Mouse (Mus musculus) forebrain, embryonic 12.5 days (tissue): ENCODE measurements around the gene Ntn5. TPM values are rescaled to one million over a fixed set of nuclear protein-coding genes. Genes with fewer than 3 reads are reported as not detected.

Source experiments
- ATAC-seq: fragments of 200-750 bp; cut with Nextera tagmentation; 2 replicates; pipeline ENCODE4 v1.8.0; 2017; ENCODE audit warnings: moderate TSS enrichment; ENCODE audit not compliant: low FRiP score
- H3K27ac ChIP-seq: fragments of 300-500 bp; sonication (generic); 2 replicates; pipeline ENCODE4 v1.5.1; 2016; ENCODE audit warnings: mild to moderate bottlenecking
- H3K27me3 ChIP-seq: fragments of 300-500 bp; sonication (generic); 2 replicates; pipeline ENCODE4 v1.6.1; 2016; ENCODE audit warnings: mild to moderate bottlenecking
- H3K36me3 ChIP-seq: fragments of 300-500 bp; sonication (generic); replicated peaks from 2 replicates; pipeline ENCODE4 v1.6.1; 2016; ENCODE audit warnings: mild to moderate bottlenecking
- H3K4me1 ChIP-seq: fragments of 300-500 bp; sonication (generic); 2 replicates; pipeline ENCODE4 v1.6.1; 2016
- H3K4me2 ChIP-seq: fragments of 300-500 bp; sonication (generic); 2 replicates; pipeline ENCODE4 v1.6.1; 2016; ENCODE audit warnings: mild to moderate bottlenecking, moderate library complexity
- H3K4me3 ChIP-seq: fragments of 300-500 bp; sonication (generic); replicated peaks from 2 replicates; pipeline ENCODE4 v1.5.1; 2016; ENCODE audit warnings: mild to moderate bottlenecking
- H3K9ac ChIP-seq: fragments of 300-500 bp; sonication (generic); 2 replicates; pipeline ENCODE4 v1.6.1; 2016; ENCODE audit warnings: mild to moderate bottlenecking
- H3K9me3 ChIP-seq: fragments of 300-500 bp; sonication (generic); 2 replicates; pipeline ENCODE4 v1.6.1; 2016
- WGBS: fragments of 180-500 bp; shearing (Covaris S2); methylation state at CpG from one replicate; pipeline ENCODE4 v1.1.7; 2016; 5-methylcytosine and 5-hydroxymethylcytosine counted together
- polyA plus RNA-seq: library from polyadenylated mRNA; unstranded; fragments of >200 nt; fragmentation: Nextera tagmentation; extraction: Ambion mirVana; gene quantifications from 2 replicates; pipeline ENCODE4 v1.2.1, GENCODE M21; 2016

The Ntn5 gene
- polyA plus RNA-seq, 1 experiment from 2014 or later = 0.23 TPM

DNA sequence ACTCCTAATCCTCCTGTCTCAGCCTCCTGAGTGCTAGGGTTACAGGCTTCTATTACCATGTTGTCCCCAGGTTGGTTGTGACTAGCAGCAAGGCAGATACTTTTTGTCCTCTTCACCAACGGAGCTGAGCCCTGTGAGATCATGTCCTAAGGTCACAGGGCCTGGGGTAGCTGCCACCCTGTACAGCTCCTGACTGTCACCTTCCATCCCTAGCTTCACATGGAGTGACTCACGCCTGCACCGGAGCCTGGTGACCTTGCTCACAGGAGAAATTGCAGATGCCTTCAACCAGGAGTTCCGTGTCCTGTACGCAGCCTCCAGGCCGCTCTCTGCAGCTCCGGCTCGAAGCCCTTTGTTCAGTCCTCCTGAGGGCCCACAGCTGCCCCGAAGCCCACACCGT is 42.6 kb downstream of the Ntn5 start:
- WGBS = 94% methylated on average over 10 of the region's 10 CpGs
- peaks cover 74% of the 10 kb centered on the region for H3K36me3 ChIP-seq
- no peak overlapping the region for H3K27ac ChIP-seq
- peaks cover 9% of the 10 kb centered on the region for H3K4me1 ChIP-seq
- no peak for ATAC-seq
- no peak overlapping the region for H3K4me2 ChIP-seq
- no peaks in the 10 kb centered on the region for H3K27me3 ChIP-seq
- H3K9ac ChIP-seq = no peak overlapping the region
- H3K9me3 ChIP-seq = no peaks in the 10 kb centered on the region
- H3K4me3 ChIP-seq = no peak overlapping the region

DNA sequence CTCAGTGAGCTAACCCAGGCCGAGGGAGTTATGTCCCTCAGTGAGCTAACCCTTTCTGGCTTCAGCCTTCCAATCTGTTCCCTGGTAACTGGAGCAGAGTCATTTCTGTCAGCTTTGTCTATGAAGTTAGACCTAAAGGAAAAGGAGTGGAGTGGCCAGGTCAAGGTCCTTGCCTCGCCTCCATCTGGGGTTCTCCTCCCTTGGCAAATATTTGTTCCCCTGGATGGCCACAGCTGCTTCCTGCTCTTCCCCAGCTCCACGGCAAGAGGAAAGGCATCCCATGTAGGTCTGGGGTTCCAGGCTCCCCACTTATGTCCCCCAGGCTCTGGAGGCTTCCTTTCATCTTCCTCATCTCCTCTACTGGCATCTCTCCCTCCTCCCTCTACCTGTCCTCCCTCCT is 43.8 kb downstream of the Ntn5 start:
- Histone ChIP-seq H3K4me1 (peaks cover 9% of the 10 kb centered on the region), H3K4me3 (no peak overlapping the region), H3K27ac (no peak overlapping the region), H3K27me3 (no peaks in the 10 kb centered on the region), H3K4me2 (no peak overlapping the region), H3K9me3 (no peaks in the 10 kb centered on the region), H3K36me3 (peaks cover 62% of the 10 kb centered on the region), H3K9ac (no peak overlapping the region)
- WGBS = 88% methylated on average over 3 of the region's 3 CpGs
- ATAC-seq = no peak

DNA sequence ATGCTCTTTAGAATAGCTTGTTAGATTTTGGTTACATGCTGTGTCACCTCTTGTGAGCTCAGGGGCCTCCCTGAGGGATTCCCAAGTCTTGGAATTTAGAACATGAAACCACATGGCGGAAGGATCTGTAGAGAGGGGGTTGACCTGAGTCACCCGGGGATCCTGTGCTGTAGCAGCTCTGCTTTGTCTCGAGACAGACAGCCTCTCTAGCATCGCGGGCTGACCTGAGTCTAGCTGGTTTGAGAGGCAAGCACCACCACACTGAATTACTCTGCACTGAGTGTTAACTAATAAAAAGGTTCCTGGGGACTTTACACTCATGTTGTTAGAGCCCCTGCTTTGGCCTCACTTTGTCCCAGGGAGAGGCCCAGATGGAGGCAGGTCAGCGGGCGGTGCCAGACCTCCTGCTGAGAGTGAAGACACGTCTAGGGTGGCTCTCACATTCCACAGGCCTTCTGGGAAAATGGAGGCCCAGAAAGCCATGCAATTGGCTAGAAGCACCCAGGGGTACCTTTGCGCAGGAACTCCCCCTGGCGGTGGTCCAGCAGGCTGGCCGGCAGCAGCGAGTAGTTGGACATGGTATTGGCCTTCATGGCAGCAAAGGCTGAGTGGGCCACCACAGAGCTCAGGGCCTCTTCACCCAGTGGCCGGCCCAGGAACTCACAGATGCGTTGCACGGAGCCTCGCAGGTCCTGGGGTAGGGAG is 47.1 kb downstream of the Ntn5 start:
- Histone ChIP-seq H3K4me1 (peaks cover 9% of the 10 kb centered on the region), H3K9ac (no peak overlapping the region), H3K27ac (0 out of 2 replicates have a peak overlapping the region, but pooled peaks have one; percentile 15), H3K27me3 (no peaks in the 10 kb centered on the region), H3K4me2 (no peak overlapping the region), H3K4me3 (no peak overlapping the region), H3K9me3 (no peaks in the 10 kb centered on the region), H3K36me3 (peaks cover 29% of the 10 kb centered on the region)
- 20% methylated on average over 16 of the region's 16 CpGs for WGBS
- peak; percentile 46; the same call in 1 of the 2 replicates for ATAC-seq

DNA sequence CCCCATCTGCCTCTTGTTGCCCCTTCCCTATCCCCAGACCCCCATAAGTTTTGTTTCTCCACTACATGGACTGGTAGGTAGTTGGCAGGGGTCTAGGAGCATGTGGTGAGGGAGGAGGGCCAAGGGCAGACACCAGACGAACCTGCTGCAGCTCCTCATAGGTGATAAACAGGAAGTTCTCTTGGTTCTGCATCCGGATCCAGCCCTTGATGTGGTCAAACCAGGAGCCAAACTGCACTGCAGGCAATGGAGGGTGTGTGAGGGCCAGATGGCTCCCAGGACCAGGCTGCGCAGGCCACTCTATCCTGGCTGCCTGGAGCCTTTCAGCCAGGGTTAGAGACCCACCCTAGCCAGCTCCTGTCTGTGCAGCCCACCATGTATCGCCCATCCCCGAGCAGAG is 49.7 kb downstream of the Ntn5 start:
- Histone ChIP-seq H3K4me2 (no peak overlapping the region), H3K36me3 (peaks cover 10% of the 10 kb centered on the region; the same call in 1 of the 2 replicates), H3K4me1 (peaks cover 9% of the 10 kb centered on the region), H3K9ac (no peak overlapping the region), H3K4me3 (no peak overlapping the region), H3K27me3 (no peaks in the 10 kb centered on the region), H3K27ac (no peak overlapping the region), H3K9me3 (no peaks in the 10 kb centered on the region)
- 93% methylated on average over 5 of the region's 5 CpGs for WGBS
- ATAC-seq = no peak

DNA sequence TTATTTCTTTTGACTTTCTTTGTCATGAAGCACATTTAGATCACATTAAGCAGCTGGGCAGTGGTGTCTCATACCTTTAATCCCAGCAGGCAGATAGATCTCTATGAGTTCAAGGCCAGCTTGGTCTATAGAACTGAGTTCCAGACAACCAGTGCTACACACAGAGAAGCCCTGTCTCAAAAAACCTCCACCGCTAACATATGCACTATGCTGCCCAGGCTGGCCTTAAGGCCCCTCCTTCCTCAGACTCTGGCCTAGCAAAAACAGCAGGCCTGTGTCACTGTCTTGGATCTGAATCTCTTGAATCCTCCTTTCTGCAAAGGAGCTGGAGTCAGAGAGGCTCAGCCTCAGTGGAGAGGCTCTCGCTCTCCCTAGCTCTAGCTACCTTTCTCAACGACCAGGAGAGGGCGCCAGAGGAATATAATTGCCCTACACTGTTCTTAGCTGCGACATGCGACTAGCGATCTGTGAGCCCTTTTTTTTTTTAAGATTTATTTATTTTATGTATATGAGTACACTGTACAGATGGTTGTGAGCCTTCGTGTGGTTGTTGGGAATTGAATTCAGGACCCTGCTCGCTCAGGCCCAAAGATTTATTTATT is 55.4 kb downstream of the Ntn5 start:
- Histone ChIP-seq H3K27me3 (peaks cover 18% of the 10 kb centered on the region), H3K27ac (no peak overlapping the region), H3K4me2 (no peak overlapping the region), H3K9me3 (no peaks in the 10 kb centered on the region), H3K4me1 (no peaks in the 10 kb centered on the region), H3K4me3 (no peak overlapping the region), H3K9ac (no peak overlapping the region), H3K36me3 (no peaks in the 10 kb centered on the region)
- peak; percentile 77; the same call in 1 of the 2 replicates for ATAC-seq
- WGBS = 8% methylated on average over 9 of the region's 9 CpGs

DNA sequence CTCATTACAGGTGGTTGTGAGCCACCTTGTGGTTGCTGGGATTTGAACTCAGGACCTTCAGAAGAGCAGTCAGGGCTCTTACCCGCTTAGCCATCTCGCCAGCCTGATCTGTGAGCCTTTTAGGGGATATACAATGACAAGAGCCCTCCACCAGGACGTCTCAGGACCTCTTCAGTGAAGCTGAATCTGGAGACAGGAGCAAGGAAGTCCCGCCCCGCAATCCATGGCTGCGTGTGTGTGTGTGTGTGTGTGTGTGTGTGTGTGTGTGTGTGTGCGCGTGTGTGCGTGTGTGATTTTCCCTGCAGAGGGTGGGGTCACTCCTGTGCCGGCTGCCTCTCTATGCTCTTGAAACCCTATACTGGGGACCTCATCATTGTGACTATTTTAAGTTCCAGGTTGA is 56.0 kb downstream of the Ntn5 start:
- Histone ChIP-seq H3K9ac (no peak overlapping the region), H3K27me3 (peaks cover 18% of the 10 kb centered on the region), H3K4me2 (no peak overlapping the region), H3K9me3 (no peaks in the 10 kb centered on the region), H3K27ac (no peak overlapping the region), H3K4me3 (no peak overlapping the region), H3K36me3 (no peaks in the 10 kb centered on the region), H3K4me1 (no peaks in the 10 kb centered on the region)
- no peak for ATAC-seq
- WGBS = 65% methylated on average over 10 of the region's 10 CpGs

DNA sequence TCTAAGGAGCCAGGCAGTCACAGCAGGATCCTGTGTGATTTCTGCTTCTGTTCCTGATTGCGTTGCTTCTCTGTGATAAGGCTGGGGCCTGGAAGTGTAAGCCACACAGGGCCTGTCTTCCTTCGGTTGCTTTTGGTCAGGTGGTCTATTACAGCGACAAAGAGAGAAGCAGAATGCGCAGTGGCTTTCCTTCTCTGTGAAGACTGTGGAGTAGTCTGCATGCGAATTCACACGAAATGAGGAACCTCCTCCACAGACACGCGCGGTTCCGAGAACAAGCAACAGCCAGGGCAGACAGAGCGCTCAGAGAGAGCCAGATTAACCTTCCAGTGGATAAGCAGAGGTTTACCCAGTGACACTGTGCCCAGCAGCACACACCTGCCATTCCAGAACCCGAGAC is 57.5 kb downstream of the Ntn5 start:
- H3K4me3 ChIP-seq = no peak overlapping the region
- ATAC-seq = no peak
- no peaks in the 10 kb centered on the region for H3K4me1 ChIP-seq
- 84% methylated on average over 12 of the region's 12 CpGs for WGBS
- no peak overlapping the region for H3K9ac ChIP-seq
- H3K27me3 ChIP-seq = peaks cover 18% of the 10 kb centered on the region
- H3K4me2 ChIP-seq = no peak overlapping the region
- H3K27ac ChIP-seq = no peak overlapping the region
- no peaks in the 10 kb centered on the region for H3K36me3 ChIP-seq
- no peaks in the 10 kb centered on the region for H3K9me3 ChIP-seq

DNA sequence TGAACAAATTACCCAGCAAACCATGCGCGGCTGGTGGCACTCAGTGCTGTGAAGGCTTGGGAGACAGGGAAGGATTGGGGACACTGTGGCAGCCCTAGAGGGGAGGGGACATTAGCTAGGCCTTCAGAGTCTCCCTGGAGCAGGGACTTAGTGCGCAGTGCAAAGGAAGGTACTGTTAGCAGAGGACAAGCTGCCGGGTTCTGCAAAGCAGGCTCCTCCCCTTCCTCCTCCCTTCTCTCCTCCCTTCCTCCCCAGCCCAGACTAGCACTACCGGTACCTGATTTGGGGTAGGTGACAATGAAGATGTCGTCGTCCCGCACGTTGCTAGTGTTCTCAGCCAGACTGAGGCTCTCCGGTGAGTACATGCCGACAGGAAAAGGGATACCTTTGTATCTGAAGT is 58.0 kb downstream of the Ntn5 start:
- WGBS = 45% methylated on average over 11 of the region's 11 CpGs
- Histone ChIP-seq H3K27ac (no peak overlapping the region), H3K9ac (no peak overlapping the region), H3K36me3 (no peaks in the 10 kb centered on the region), H3K4me3 (no peak overlapping the region), H3K4me1 (no peaks in the 10 kb centered on the region), H3K9me3 (0 out of 2 replicates have a peak, but pooled peaks cover 3% of the 10 kb centered on the region), H3K27me3 (peaks cover 18% of the 10 kb centered on the region), H3K4me2 (0 out of 2 replicates have a peak overlapping the region, but pooled peaks have one; percentile 8)
- no peak for ATAC-seq

DNA sequence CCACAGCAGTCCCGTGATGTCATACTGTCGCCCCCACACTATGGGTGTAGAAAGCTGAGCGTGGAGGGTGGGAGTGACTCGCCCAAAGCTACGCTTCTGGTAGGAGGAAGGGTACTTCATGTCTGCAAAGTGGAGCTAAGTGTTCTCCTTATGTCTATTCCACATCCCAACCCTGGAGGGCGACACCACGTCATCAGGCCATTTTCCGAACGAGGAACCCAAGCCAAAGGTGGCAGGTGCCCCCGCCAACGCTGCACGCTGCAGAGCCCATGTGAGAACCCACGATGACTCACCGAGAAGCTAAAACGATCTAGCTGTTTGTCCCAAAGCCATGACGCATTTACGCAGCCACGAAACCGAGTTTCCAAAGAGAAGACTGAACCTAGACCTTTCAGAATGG is 58.5 kb downstream of the Ntn5 start:
- WGBS = 33% methylated on average over 19 of the region's 19 CpGs
- H3K4me2 ChIP-seq = peak overlapping the region; percentile 8; the same call in 1 of the 2 replicates

More for the DNA sequence above, 58.5 kb downstream of the Ntn5 start:
- ATAC-seq = no peak
- H3K9me3 ChIP-seq = 0 out of 2 replicates have a peak, but pooled peaks cover 3% of the 10 kb centered on the region
- no peaks in the 10 kb centered on the region for H3K36me3 ChIP-seq
- H3K27me3 ChIP-seq = peaks cover 18% of the 10 kb centered on the region
- no peak overlapping the region for H3K4me3 ChIP-seq
- no peak overlapping the region for H3K9ac ChIP-seq
- H3K27ac ChIP-seq = no peak overlapping the region
- no peaks in the 10 kb centered on the region for H3K4me1 ChIP-seq

Other genes starting within 250 kb of the Ntn5 start
- gene Gys1, start 249.2 kb upstream of the Ntn5 start, polyA plus RNA-seq = 28.7 and 30.7 TPM in 2 replicates
- gene Ruvbl2, start 245.9 kb upstream of the Ntn5 start, polyA plus RNA-seq = 167 and 175 TPM in 2 replicates
- gene Ftl1, start 224.1 kb upstream of the Ntn5 start, polyA plus RNA-seq = 5,523 and 5,537 TPM in 2 replicates
- 240 and 256 TPM in 2 replicates for gene Bax, start 217.1 kb upstream of the Ntn5 start, polyA plus RNA-seq
- 0.29 and 0.34 TPM in 2 replicates for gene Tulp2, start 202.1 kb upstream of the Ntn5 start, polyA plus RNA-seq
- not detected in 2 replicates for gene Gm45808, start 197.2 kb upstream of the Ntn5 start, polyA plus RNA-seq
- gene Dhdh, start 195.2 kb upstream of the Ntn5 start, polyA plus RNA-seq = 3.0 and 3.6 TPM in 2 replicates
- 89.5 and 90.5 TPM in 2 replicates for gene Nucb1, start 173.6 kb upstream of the Ntn5 start, polyA plus RNA-seq
- gene Ppp1r15a, start 157.8 kb upstream of the Ntn5 start, polyA plus RNA-seq = 14.6 and 16.6 TPM in 2 replicates
- gene Plekha4, start 157.7 kb upstream of the Ntn5 start, polyA plus RNA-seq = 0.74 and 1.0 TPM in 2 replicates
- gene Hsd17b14, start 129.1 kb upstream of the Ntn5 start, polyA plus RNA-seq = 0.42 and 0.52 TPM in 2 replicates
- gene Bcat2, start 113.9 kb upstream of the Ntn5 start, polyA plus RNA-seq = 18.3 and 22.2 TPM in 2 replicates
- gene Fgf21, start 68.5 kb upstream of the Ntn5 start, polyA plus RNA-seq = not detected in 2 replicates
- 0.10 and 0.24 TPM in 2 replicates for gene Fut1, start 66.7 kb upstream of the Ntn5 start, polyA plus RNA-seq
- gene Izumo1, start 62.2 kb upstream of the Ntn5 start, polyA plus RNA-seq = 0.13 TPM in 1 of 2 replicates, not detected in the other
- gene Rasip1, start 56.5 kb upstream of the Ntn5 start, polyA plus RNA-seq = 8.3 and 8.9 TPM in 2 replicates
- gene Mamstr, start 44.0 kb upstream of the Ntn5 start, polyA plus RNA-seq = 2.6 and 3.1 TPM in 2 replicates
- gene Fut2, start 17.6 kb upstream of the Ntn5 start, polyA plus RNA-seq = 0.11 TPM in 1 of 2 replicates, not detected in the other
- gene Sec1, start 10.4 kb downstream of the Ntn5 start, polyA plus RNA-seq = 0.64 and 0.68 TPM in 2 replicates
- 10.2 and 11.0 TPM in 2 replicates for gene Car11, start 15.8 kb downstream of the Ntn5 start, polyA plus RNA-seq
- 3.8 and 3.9 TPM in 2 replicates for gene Dbp, start 21.1 kb downstream of the Ntn5 start, polyA plus RNA-seq
- gene Rpl18, start 31.4 kb downstream of the Ntn5 start, polyA plus RNA-seq = 707 and 745 TPM in 2 replicates
- 26.5 and 30.1 TPM in 2 replicates for gene Sphk2, start 34.0 kb downstream of the Ntn5 start, polyA plus RNA-seq
- gene Fam83e, start 37.2 kb downstream of the Ntn5 start, polyA plus RNA-seq = 1.1 and 1.5 TPM in 2 replicates
- not detected in 2 replicates for gene Spaca4, start 41.8 kb downstream of the Ntn5 start, polyA plus RNA-seq
- gene Lmtk3, start 99.7 kb downstream of the Ntn5 start, polyA plus RNA-seq = 10.2 and 10.8 TPM in 2 replicates
- 1.5 and 1.9 TPM in 2 replicates for gene Sult2b1, start 100.6 kb downstream of the Ntn5 start, polyA plus RNA-seq
- gene Cyth2, start 130.6 kb downstream of the Ntn5 start, polyA plus RNA-seq = 275 and 276 TPM in 2 replicates
- 0.73 and 0.95 TPM in 2 replicates for gene Kcnj14, start 140.8 kb downstream of the Ntn5 start, polyA plus RNA-seq
- gene Grwd1, start 146.9 kb downstream of the Ntn5 start, polyA plus RNA-seq = 55.5 and 60.0 TPM in 2 replicates
- 38.6 and 44.6 TPM in 2 replicates for gene Kdelr1, start 188.8 kb downstream of the Ntn5 start, polyA plus RNA-seq
- gene Grin2d, start 194.4 kb downstream of the Ntn5 start, polyA plus RNA-seq = 0.33 and 0.47 TPM in 2 replicates
- 0.63 and 0.88 TPM in 2 replicates for gene Syngr4, start 212.7 kb downstream of the Ntn5 start, polyA plus RNA-seq
- 3.3 and 3.9 TPM in 2 replicates for gene Tmem143, start 212.9 kb downstream of the Ntn5 start, polyA plus RNA-seq
- gene Emp3, start 237.4 kb downstream of the Ntn5 start, polyA plus RNA-seq = 19.9 and 20.5 TPM in 2 replicates
- 2.7 and 4.7 TPM in 2 replicates for gene Ccdc114, start 240.1 kb downstream of the Ntn5 start, polyA plus RNA-seq